Mouse (Mus musculus): ENCODE measurements at regions not wholly inside any gene's neighbourhood (a gene's known extent, or its start where the extent isn't known, plus 50 kb on each side); places are given as distances from the start of the nearest gene placed in this dataset.

DNA sequence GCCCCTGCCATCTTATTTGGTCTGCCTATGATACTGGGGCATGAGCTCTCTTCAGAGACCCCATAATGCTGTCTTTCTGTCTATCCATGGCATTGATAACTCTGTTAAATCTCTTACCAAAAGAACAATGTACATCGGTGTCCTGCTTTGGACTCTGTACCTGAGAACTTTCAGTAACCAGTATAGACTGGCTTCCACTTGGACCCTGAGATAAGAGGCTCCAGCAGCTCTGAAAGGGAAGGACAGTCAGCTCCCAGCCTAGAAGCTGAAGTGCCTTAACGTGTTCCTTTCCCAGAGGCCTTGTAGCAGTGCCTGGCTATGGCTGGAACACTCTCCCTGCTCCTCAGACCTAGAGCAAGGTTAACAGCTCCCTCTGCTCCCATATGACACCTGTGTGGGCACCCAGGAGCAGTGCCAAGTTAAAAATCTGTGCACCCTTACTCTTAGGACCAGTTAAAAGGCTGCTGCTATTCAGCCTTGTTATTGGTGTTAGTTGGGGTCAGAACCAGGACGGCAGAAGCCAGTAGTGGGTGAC lies 343.8 kb upstream of the Hs6st1 start:
- DNase-seq = no peak

DNA sequence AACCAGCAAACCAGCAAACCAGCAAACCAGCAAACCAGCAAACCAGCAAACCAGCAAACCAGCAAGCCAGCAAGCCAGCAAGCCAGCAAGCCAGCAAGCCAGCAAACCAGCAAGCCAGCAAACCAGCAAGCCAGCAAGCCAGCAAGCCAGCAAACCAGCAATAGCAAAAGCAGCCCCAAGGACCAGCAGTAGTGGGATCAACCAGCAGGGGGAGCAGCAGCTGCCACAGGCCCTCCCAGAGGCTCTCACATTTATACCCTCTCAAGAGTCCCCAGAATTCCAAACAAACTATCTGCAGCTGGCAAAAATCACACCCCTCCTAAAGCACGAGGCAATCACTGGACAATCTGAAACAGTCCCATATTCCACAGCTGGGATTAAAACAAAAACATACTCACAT lies 341.6 kb upstream of the Hs6st1 start:
- peak; percentile 19 to 29 for DNase-seq

GRCm38 (mm10) chr1:35727310-35727990 lies 340.8 kb upstream of the Hs6st1 start:
- DNase-seq = no peak

GRCm38 (mm10) chr1:35729785-35730295 lies 338.4 kb upstream of the Hs6st1 start:
- peak in 1 of 2 experiments; percentile 2 for DNase-seq

GRCm38 (mm10) chr1:35730309-35730708 lies 337.9 kb upstream of the Hs6st1 start:
- DNase-seq = no peak

DNA sequence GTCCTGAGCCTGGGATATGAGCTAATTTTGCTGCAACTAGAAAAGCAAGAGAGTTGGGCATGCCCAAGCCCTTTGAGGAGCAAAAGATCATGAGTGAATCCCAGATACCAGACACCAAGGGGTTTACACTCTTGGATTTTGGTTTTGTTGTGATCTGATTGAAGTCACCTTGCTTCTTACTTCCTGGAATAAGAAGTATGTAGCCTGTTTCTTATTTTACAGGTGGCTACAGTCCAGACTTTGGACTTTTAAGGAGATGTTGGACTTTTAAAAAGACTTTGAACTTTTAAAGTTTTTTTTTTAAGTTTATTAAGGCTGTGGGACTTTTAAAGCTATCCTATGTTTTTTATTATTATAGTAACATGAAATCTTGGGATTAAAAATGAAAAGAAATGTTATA lies 332.0 kb upstream of the Hs6st1 start:
- DNase-seq = no peak

DNA sequence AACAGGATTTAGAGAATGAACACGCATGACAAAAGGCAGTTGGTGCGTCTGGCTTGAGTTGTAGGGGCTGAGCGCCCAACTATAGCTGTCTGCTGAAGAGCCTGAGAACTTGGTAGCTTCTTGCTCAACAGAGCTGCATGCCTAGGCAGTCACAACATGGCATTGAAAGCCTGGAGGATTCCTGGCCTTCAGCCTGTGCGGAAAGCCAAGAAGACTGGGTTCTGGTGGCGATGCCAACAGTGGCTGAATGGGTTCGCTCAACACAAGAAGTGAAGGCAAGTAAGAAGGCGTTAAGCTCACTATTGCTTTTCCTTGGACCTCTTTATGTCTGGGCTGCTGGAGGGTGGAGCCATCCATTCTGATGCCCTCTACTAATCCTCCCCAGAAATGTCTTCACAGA lies 318.6 kb upstream of the Hs6st1 start:
- no peak for DNase-seq

DNA sequence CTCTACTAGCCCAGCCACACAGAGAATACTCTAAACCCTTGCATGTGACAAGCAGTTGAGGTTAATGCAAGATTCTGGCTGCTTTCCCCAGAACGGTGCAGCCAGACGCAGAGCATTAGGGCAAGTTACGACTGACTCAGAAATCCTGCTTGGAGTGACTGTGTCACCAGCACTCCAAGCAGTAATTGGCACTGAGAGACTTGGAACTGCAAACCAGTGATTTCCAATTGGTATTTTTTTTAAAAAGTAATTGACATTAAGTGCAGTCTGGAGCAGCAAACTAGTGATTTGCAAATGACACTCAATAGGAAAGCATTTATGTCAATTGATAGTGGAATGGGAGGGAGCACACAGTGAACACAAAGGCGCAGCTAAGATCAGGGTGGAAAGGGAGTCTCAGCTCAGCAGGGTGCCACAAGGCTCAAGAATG lies 318.1 kb upstream of the Hs6st1 start:
- DNase-seq = no peak

GRCm38 (mm10) chr1:35752636-35753035 lies 315.6 kb upstream of the Hs6st1 start:
- DNase-seq = no peak

GRCm38 (mm10) chr1:35754170-35754569 lies 314.0 kb upstream of the Hs6st1 start:
- DNase-seq = no peak

DNA sequence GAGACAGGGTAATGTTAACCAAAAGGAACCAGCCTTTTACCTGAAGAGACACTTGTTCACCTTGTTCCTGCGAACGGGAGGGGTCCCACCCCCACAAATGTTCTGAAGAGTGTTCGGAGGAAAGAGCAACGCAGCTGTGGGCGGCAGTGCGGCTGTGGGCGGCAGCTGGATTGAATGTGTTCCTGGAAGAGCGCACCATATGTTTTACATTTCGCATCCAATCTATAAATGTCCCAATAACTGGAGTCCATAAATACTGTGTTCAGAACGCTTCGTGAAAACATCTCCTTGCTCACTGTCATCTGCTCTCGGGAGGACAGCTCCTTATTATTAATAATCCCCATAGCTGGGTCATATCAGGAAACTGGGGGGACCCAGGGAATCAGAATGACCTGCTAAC lies 309.2 kb upstream of the Hs6st1 start:
- DNase-seq = no peak

GRCm38 (mm10) chr1:35759600-35759999 lies 308.6 kb upstream of the Hs6st1 start:
- no peak for DNase-seq

GRCm38 (mm10) chr1:35763051-35763450 lies 305.1 kb upstream of the Hs6st1 start:
- DNase-seq = no peak

- DNase-seq = no peak
Measured at GRCm38 (mm10) chr1:35763456-35763855, 304.7 kb upstream of the Hs6st1 start.

DNA sequence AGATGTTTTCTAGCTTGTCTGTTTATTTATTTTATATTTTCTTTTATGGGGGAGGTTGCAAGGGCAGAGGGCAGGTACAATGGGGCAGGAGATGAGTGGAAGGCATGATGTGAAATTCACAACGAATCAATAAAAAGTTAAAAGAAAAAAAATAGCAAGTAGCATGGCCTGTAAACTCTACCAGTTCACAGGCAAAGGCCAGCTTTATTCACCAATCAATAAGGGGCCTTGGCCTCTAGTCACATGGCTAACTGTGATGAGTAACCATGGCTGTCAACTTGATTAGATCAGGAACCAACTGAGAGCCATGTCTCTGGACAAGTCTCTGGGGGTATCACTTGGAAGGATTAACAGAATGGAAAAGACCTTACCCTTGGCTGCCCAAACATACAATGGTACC lies 304.1 kb upstream of the Hs6st1 start:
- no peak for DNase-seq

- DNase-seq = no peak
Measured at GRCm38 (mm10) chr1:35765692-35766091, 302.5 kb upstream of the Hs6st1 start.

- no peak for DNase-seq
Measured at GRCm38 (mm10) chr1:35766271-35766670, 301.9 kb upstream of the Hs6st1 start.

- no peak for DNase-seq
Measured at GRCm38 (mm10) chr1:35772567-35772966, 295.6 kb upstream of the Hs6st1 start.

DNA sequence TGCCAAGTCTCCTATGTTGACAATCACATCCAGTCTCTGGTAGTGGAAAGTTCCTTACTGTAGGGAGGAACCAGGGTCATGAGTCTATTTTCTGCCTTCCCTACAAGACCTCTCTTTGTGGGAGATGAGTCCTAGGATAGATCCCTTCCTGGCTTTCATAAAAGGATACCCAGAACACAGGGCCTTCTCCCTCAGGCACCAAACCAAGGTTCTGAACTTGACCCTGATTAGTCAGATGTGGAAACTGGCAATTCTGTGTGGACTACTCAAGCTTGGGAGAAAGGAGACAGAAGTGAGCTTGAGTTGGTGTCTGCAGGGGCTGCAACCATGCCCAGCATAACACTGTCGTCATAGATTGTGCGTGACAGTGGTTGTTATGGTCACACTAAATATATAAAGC lies 293.6 kb upstream of the Hs6st1 start:
- DNase-seq = no peak

- DNase-seq = no peak
Measured at GRCm38 (mm10) chr1:35782668-35783067, 285.5 kb upstream of the Hs6st1 start.

DNA sequence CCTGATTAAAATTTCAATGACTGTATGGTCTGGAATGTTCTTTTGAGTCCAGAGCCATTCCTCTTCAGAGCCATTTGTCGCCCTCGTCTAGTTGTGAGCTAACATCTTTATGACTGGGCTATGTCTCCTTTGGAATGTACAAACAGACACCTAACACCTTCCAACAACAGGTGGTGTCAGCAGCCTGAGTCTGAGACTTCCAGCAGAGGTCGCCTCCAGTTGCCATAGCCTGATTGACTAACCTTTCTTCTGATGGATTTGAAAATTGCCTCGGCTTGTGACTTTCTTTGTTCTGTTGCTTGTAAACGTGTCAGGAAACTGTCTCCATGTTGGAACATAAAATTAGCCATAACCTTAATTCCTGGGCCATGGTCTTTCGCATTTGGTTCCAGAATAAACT lies 284.8 kb upstream of the Hs6st1 start:
- no peak for DNase-seq

DNA sequence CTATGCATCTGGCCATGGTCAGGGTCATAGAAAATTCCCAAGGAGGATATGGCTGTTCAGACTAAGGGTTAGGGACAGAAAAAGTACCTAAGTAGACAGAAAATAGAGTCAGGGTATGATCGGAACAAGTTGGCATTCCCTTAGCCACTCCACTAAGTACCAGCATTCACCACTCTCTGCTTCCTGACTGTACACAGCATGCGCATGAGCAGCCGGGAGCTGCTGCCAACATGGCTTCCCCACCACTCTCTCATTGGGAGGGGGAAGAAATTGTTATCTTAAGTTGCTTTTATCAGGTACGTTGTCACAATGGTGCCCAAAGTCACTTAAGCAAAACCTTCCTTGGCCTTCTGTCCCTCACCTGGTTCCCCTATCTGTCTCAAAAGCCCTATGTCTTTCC lies 282.0 kb upstream of the Hs6st1 start:
- DNase-seq = no peak

DNA sequence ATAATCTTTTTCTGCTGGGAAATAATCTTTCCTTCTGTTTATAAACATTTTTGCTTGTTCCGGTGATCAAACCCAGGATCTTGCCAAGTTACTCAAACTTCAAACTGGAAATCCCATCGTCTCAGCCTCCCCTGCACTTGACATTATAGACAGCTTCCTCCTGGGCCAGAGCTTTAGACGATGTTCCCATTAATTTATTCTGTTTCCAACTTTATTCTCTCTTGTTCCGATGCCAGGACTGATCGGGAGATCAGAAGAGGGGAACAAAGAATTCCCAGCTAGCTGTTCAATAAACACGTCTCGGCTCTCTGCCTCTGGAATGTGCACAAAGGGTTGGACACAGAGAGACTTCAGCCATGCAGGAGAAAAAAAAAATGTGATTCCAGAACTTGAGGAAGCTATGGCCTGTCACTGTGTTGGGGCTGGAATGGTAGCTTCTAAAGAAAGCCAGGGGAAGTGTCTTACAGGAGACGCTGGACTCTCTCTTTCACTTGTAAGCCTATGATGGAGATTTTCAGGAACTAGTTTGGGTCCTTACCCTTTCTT lies 281.5 kb upstream of the Hs6st1 start:
- DNase-seq = no peak

DNA sequence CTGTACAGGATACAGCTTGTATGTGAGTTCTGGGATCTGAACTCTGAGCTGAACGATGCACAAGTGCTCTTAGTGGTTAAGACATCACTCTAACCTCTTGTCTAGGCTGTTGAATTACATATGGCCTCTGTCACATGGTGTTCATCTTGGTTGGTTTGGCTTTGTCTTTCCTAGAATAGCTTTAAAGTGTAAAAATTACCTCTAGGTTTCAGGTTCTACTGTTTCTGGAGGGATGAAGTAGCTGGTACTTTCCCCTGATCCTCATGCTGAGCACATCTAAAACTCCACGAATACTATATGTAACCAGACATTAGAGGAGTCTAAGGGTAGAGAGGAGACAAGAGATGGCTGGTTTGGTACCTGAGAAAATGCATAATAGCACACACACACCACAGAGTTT lies 271.1 kb upstream of the Hs6st1 start:
- DNase-seq = no peak

- DNase-seq = no peak
Measured at GRCm38 (mm10) chr1:35797526-35797925, 270.7 kb upstream of the Hs6st1 start.

Measured in lung, adult 18-20 months (tissue).